Mouse (Mus musculus): ENCODE results near the gene Klra10.

DNA sequence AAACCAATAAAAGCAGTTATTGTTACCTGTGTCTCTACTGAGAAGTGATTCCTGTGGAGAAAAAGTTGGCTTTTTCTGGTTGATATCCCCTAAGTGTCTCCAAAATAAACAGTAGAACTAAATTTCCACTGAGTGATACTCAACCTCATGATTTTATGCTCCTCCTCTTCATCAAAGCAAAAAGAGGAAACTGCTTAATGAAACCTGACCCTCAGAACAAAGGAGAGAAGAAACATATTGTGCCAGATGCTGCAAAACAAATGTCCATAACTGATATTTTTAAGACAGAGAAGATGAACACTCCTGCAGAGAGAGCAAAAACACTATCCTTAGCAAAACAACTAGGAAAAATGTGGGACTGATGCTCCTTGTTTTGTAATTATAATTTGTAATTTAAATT, 48.5 kb downstream of the Klra10 start, which contains the start of gene Klra7:
- TF ChIP-seq CTCF (IDR thresholded peaks at IDR 0.05; ENCODE audit: low read depth) (no peak), EP300 (optimal IDR thresholded peaks at IDR 0.05) (no peak)
